Mouse (Mus musculus) hematopoietic stem cell, adult 5-6 weeks (primary cell): ENCODE data around the gene Hsd17b13. TPM values are rescaled to one million over a fixed set of nuclear protein-coding genes. Genes with fewer than 3 reads are reported as not detected.
"Not testable (repeated sequence)": the region's sequence is repeated elsewhere in the genome, so short reads cannot be mapped to it uniquely, and the experiment has no call there.

Source experiments
- ATAC-seq, 2 experiments: fragments of 125-278 bp in 1 of 2; replicated peaks in 1 of 2; 2 replicates each; pipeline ENCODE4 v1.8.0; 2016 to 2017; ENCODE audit warnings: inconsistent platforms in 2 of 2, mild to moderate bottlenecking in 2 of 2, moderate number of reproducible peaks in 2 of 2, low read depth in 1 of 2, moderate TSS enrichment in 1 of 2; ENCODE audit not compliant: low FRiP score in 2 of 2, poor library complexity in 2 of 2, severe bottlenecking in 2 of 2, insufficient read depth in 1 of 2, low TSS enrichment in 1 of 2
- total RNA-seq: library from RNA; stranded (forward); fragments of 172-1452, 232-1000 nt; gene quantifications from 2 replicates; pipeline ENCODE4 v1.2.3, GENCODE M21; 2017

Gene Hsd17b13
- total RNA-seq, 1 experiment from 2014 or later = not detected

DNA sequence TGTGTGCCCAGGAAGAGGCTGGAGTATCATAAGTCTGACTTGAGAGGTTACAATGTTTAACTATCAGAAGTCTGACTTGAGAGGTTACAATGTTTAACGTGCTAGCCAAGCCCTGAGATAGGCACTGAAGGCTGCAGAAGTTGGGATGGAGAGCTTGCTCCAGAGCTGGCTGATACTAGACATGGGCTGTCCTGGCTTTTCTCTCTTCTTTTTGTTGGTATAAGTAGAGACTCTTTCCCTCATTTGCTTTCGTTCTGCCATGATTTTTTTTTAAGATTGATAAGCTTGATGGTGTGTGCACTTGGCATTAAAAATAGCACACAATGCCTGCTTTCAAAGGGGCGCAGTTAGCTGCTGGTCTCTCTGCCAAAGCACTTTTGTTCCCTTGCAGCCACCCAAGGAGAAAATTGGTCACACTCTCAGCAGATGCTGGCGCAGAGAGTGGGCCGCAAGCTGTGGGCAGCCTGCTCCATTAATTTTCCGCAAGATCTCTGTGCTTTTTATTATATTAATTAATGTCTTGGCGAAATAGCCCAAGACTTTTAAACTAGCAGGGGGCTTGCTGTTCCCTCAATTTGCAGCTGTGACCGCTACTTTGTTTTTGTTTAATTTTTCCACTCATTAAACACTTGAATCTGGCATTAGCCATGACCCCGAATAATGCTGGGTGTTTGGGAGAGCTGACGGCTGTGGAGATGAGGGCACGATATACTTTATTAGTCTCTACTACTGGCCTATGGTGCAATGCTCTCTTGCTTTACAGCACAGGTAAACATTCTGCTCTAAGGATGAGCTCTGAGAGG lies 38.5 kb downstream of the Hsd17b13 start:
- ATAC-seq = no peak

DNA sequence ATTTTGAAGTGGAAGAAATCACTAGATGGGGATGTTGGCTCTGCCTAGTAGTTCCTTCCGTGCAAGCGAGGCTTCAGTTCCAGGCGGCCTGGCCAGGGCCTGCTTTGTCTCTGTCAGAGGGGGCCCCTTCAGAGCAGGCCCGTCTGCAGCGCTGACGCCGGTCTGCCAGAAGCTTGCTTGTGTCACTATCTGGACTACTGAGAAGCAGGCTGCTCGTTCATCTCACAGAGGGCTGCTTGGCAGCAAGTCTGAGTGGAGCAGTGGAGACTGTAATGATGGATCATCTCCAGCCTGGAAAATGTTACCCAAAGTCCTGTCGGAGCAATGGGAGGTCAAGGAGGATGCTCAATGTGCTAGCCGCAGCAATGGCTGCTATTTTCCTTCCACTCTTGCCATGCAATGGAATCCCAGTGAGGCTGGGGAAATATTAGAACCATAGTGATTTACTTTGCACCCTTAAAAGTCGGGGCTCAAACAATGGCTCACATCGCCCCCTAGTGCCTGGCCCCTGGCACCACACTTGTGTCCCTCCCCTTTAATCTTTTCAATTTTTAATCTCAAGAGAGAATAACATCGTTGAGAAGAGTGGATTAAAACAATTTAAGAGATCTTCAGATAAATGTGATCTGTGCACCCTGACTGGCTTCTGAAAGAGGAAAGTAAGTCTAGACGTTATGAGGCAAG lies 40.2 kb downstream of the Hsd17b13 start:
- peak; percentile 74 to 75; a peak in 3 of 4 replicates for ATAC-seq

DNA sequence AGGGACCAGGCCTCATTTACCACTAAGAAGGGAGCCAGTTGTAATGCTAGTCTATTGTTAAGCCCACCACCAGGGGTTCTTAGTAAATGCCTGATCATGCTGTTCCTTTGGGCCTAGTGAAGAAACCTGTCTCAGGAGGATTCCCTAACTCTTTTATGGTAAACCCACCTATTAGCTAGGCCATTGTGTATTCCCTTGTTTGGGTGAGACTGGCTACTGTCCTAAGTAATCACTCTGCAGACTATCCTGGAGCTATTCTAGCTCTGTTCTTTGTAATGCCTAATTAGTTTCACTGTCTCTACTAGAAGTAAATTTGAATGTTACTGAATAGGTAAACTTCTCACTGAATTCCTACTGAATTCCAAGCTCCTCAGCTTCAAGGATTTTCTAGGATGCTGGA lies 45.3 kb downstream of the Hsd17b13 start:
- not testable (repeated sequence) for ATAC-seq

DNA sequence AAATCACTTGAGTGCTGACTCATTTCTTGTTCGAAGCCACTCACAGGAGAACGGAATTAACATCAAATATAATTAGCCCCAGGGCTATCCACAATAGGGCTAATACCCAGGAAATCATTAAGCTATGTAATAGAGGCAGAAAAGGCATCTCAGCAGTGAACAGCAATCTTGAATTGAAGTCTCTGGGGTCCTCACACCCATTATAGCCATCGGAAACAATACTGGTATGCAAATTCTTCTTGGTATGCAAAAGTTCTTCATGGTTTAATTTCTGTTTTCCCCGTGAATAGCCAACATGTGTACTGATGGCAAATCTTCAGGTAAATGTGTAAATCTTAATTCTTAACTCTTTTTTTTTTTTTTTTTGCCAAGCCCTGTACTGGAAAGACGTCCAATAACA lies 46.7 kb downstream of the Hsd17b13 start:
- ATAC-seq = no peak

DNA sequence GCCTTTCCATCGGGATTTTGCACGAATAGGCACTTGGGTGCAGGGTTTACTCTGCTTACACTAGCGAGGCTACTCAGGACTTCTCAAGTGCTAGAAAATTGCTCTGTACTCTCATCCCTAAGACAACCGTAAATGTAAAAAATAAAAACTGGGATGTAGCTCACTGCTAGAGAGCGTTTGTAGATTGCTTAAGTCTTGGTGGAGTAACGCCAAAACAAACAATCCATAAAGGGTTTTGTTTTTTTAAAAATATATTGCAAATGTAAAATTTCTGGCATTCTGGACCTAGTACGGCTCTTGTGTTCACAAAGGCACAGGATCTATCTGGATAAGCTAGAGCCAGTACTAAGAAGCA lies 49.0 kb downstream of the Hsd17b13 start:
- ATAC-seq = no peak

DNA sequence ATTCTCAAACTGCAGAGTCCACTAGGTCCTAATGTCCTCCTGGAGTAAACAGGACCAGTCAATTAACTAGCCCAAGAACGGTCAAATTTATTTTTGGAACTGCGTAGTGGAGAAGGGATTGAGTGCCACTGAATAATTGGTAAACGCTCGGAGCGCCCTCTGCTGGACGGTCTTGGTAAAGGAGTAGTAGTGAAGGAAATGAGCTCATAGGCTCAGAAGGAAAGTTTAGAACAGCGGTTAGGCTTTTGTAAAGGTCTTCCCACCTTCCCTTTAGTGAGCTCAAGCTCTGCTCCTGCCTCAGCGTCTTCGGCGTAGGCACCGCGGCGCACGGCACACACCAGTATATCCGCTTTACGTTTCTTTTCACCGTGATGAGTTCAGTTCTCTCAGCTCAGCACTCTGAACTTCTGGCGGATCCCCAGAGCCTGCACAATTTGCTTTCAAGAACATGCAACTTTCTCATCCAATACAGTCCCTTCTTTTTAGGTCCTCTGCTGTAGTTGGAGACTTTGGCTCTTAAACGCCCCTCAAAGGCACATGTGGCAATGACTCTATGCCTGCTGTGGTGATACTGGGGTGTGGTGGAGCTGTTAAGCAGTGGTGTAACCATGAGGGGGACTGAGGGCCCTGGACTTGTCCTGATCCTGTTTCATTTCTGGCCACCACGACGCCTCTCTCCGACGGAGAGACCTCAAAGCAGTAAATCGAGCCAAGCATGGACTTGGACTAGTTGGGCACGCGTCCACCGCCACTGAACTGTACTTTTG lies 49.6 kb downstream of the Hsd17b13 start:
- ATAC-seq = peak; percentile 90 to 95

DNA sequence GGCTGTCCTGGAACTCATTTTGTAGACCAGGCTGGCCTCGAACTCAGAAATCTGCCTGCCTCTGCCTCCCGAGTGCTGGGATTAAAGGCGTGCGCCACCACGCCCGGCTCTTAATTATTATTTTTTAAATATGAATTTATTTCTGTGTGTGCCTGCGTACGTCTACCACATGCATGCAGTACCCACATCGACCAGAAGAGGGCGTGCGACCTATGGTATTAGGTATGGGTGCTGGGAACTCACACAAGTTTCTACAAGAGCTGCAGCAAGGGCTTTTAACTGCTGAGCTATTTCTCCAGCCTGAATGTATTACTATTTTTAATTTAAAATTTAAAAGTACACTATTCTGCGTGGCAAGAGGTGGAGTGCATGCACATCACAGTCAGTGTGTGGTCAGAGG lies 50.8 kb downstream of the Hsd17b13 start:
- no peak for ATAC-seq

DNA sequence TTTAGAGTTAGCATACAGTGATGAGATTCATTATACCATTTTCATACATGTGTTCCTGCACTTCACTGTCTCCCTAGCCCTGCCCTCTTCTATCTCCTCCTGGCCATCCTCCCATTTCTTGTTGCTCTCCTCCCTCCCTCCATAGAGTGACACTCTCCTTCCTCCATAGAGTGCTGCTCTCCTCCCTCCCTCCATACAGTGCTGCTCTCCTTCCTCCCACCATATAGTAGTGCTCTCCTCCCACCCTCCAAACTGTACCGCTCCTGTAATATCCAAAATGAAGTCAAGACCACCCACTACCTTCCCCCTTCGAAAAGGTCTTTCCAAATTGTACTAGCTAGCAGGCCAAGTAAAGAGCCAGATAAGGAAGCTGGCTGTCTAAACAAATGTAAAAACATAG lies 53.5 kb downstream of the Hsd17b13 start:
- no peak for ATAC-seq

DNA sequence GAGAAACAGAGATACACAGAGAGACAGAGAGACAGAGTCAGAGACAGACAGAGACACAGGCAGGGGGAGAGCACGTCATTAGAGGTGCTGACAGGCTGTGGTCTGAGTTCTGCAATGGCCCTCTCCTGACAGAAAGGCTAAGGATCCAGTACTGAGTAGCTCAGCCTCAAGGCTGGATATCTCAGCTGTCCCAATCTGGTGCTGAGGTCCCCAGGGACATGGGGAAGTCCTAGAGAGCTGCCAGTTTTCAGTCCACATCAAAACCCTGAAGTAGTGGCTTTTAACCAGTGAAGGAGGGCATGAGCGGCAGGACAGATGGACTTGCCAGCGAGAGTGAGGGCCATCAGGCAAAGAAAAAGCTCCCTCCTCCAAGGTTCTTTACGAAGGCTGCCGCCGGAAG lies 54.1 kb downstream of the Hsd17b13 start:
- ATAC-seq = no peak

DNA sequence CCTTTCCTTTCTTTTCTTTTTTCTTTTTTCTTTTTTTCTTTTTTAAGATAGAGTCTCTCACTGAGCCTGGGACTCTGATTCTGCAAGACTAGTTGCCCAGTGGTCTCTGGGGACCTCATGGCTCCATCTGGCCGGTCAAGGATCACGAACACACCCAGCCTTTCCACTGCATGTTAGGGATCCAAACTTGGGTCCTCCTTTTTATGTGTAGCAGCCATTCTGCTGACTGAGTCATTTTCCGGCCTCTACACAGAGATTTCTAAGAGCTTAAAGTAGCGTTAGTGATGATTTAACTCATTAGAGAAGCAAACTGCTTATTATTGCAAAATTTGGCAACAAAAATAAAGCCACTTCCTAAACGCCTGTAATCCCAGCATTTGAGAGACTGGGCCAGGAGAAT lies 54.8 kb downstream of the Hsd17b13 start:
- ATAC-seq = no peak

DNA sequence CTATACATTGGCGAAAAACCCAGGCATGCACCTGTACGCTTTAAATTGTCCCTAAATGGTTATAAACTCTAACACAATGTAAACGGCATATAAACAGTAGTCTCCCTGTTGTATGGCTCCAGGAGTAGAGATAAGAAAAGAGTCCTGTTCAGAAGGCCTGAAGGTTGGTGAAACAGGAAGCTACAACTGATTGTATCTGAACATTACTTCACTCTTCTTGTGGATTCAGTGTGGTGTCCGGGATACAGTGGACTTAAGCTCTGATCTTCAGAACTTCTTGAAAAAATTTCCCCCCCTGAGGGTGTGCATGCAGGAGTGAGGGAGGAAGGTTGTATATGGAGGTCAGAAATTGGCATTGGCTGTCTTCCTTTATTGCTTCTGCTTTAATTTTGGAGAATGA lies 57.7 kb downstream of the Hsd17b13 start:
- ATAC-seq = no peak

DNA sequence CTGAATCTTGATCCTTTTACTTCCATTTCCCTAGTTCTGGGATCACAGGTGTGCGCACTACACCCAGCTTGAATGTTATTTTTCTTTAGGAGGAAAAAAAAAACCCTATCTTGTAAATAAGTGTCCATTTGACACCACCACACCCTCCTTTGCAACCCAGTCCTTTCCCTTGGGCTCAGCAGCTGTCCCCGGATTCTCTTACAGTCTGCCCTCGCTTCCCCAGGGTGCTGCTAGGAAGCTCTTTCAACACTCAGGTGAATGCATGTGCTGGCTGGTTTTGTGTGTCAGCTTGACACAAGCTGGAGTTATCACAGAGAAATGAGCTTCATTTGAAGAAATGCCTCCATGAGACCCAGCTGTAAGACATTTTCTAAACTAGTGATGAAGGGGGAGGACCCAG lies 59.0 kb downstream of the Hsd17b13 start:
- no peak for ATAC-seq

DNA sequence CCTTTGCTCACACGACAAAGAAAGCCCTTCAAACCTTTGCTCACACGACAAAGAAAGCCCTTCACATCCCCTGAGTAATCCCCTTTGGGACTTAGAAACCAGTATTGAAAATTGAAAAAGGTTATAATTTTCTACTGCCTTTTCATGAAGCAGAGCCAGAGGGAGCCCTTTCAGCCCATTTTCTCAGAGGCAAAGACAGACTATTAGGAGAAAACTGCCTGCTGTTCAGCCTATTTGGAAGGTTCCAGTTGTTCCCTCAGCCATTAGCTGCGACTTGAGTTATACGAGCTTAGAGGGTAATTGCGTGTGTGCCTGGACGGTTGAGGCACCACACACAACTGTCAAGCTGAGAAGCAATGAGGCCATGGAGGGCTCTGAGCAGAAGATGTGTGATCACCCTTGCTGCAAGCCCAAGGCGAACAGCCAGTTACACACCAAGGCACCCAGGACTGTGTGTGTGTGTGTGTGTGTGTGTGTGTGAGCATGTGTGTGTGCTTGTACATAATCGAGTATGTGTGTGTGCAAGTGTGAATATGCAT lies 59.8 kb downstream of the Hsd17b13 start:
- no peak for ATAC-seq

DNA sequence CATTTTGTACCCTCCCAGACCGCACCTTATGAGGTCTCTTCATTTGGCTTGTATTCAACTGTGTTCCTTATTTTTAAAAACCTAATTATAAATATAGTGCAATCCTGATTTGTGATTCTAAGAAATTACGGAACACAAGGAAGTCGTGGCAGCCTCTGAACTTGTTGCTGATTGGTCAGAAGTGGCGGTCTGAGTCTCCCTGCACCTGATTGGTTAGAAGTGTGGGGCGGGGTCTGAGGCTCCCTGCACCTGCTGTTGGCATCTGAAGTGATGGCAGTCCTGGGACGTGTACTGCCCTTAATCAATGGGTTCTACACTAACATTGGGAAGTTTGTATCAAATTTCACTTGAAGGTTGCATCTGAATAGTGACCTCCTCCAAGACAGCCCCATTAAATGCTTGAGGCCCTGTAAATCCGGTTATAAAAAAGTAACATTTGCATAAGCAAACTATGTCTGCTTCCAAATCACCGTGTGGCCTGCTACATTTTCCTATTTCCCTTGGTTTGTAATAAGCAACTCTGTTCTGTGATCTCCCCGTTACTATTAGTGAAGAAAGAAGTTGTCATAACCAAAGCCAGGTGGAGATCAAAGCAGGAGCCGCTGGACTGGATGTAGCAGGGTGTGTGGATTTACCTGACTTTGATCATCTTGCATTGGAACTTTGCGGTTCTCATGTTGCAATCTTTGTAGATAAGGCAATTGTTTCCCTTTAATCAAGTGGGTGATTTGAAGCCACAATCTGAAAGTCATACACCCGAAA lies 60.4 kb downstream of the Hsd17b13 start:
- ATAC-seq = no peak

DNA sequence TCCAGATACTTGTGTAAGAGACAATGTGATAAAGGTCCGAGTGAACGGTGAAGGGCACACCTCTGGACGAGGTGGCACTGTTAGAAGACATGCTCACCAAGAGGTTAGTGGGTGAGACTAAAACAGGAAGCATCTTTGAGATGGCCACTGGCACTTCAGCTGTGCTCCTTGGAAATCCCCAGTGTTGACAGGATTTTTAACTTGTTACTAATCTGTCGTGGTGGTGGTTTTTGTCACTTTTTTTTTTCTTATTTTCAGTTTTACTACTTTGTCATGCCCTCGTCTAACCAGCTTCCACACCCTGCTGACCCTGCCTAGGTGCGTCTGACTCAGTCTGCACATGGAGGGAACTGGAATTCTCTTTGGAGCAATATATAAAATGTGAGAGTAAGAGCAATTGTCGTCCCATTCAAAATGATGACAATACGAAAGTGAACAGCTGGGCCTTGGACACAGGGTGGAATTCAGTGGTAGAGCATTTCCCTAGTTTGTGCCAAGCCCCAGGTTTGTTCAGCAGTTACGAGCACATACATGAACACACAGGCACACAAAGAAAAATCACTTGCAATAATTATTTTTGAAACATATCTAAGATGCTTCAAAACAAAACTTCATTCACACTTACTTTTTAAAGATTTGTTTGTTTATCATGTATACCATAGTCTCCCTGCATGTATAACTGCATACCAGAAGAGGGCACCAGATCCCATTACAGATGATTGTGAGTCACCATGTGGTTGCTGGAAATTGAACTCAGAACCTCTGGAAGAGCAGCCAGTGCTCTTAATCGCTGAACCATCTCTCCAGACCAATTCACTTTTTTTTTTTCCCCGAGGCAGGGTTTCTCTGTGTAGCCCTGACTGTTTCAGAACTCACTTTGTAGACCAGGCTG lies 62.6 kb downstream of the Hsd17b13 start:
- ATAC-seq = no peak

DNA sequence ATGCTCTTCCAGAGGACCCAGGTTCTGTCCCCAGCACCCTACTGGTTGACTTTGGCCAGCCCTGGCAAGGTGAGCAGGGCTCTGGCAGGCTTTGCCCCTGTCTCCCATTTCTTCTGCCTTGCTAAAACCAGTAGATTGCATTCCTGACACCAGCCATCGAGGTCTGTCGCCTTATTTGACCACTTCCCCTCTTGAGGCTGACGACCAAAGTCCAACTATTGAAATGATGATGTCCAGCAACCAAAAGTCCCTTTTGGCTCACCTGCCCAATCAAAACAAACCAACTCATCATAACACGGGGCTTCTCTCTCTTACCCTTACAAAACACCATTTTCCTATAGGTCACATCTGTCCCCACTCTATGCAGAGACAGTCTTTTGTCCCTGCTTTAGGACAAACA lies 64.1 kb downstream of the Hsd17b13 start:
- no peak for ATAC-seq
